Mouse (Mus musculus): Measurements from ENCODE around the gene P2rx5.

DNA sequence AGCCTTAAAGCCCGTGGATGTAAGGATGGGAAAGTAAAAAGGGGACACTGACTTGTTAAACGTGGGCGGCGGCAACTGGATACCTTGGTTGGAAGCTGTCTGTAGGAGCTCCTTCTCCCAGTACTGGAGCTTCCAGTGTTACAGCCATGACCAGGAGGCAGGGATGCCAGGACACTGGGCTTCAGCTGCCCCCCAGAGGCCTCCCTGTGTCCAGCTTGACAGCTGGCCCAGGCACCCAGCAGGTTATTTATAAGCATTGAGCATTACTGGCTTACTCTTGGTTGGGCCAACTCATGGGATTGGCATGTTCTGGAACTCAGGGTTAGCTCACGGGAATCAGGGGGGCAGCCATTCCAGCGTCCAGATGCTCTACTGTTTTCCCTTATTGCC is 585 bp downstream of the P2rx5 start:
- no peak for TF ChIP-seq CTCF (IDR thresholded peaks at IDR 0.05; ENCODE audit: borderline replicate concordance, control insufficient read depth, extremely low read depth, insufficient read depth, low read length, poor library complexity)
- no peak for TF ChIP-seq POLR2A (IDR thresholded peaks at IDR 0.05; ENCODE audit: control insufficient read depth, extremely low read depth, insufficient read depth, low read length, poor library complexity)
